Mouse (Mus musculus): ENCODE data around the gene Tm4sf5.

The Tm4sf5 gene

GRCm38 (mm10) chr11:70541415-70541814, 36.4 kb downstream of the Tm4sf5 start:
- DNase-seq (ENCODE audit: low read depth, low spot score): no peak

DNA sequence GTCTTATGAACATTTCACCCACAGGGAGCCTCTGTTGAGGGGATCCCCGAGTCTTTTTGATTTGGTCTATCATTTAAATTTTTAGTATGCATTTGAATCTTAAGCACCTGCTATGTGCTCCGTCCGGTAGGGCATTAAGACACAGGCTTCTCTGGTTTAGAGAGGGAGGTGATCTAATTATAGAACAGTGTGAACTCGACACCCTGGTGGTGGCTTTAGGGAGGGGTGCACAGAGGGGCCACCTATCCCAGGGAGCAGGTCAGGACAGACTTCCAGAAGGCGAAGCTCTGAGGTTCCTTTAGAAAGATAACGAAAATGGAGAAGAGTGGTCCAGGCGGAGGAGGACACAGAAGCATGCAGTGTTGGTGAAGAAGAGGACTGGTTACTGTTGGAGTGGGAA, 39.5 kb downstream of the Tm4sf5 start:
- no peak for DNase-seq (ENCODE audit: low read depth, low spot score)

DNA sequence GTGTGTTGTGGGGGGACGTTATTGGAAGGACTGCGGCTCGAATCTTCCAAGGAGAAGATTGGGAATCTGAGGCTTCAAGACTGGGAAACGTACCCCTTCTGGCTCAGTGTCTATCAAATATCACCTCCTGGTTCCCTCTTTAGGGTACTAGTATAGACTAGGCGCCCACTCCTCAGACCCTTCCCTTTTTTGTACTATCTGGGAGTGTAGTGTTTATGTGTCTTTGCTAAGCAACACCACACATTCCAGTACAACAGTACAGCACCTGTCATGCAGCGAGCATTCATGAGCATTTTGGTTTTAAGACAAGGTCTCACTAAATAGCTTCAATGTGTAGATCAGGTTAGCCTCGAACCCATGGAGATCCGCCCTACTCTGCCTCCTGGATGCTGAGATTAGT, 46.5 kb downstream of the Tm4sf5 start:
- DNase-seq (ENCODE audit: low read depth, low spot score): no peak

- no peak for DNase-seq (ENCODE audit: low read depth, low spot score)
Observed at GRCm38 (mm10) chr11:70553940-70554339, 48.9 kb downstream of the Tm4sf5 start.

DNA sequence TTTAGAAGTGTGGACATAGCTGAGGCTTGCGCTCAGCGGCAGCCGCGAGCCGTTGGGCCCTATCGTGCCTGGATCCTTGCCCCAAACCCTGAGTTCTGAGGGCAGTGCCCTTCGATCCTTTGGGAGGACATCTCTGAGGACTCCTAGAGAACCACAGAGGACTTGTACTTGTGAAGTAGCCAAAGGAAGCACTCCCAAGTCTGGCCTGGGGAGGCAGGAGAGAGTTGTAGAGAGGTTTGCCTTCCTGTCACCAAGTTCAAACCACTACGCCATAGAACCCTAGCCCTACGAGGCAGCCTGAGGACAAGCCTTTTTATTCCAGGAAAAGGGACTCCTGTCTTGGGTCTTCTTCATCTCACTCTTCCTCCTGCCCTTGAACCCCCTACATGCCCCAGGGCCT, 52.5 kb downstream of the Tm4sf5 start:
- no peak for DNase-seq (ENCODE audit: low read depth, low spot score)
